Mouse (Mus musculus) liver, embryonic 15.5 days (tissue): Measurements from ENCODE around the gene Aim2. TPM values are rescaled to one million over a fixed set of nuclear protein-coding genes. Genes with fewer than 3 reads are reported as not detected.
"Not testable (repeated sequence)": the region's sequence is repeated elsewhere in the genome, so short reads cannot be mapped to it uniquely, and the experiment has no call there.

Source experiments
- ATAC-seq: fragments of 200-750 bp; cut with Nextera tagmentation; 2 replicates; pipeline ENCODE4 v1.8.0; 2017; ENCODE audit warnings: moderate number of reproducible peaks, mild to moderate bottlenecking, moderate library complexity; ENCODE audit not compliant: insufficient read depth
- H3K27ac ChIP-seq: fragments of 300-500 bp; sonication (generic); replicated peaks from 2 replicates; pipeline ENCODE4 v1.5.1; 2015; ENCODE audit warnings: mild to moderate bottlenecking, inconsistent platforms
- H3K27me3 ChIP-seq: fragments of 300-500 bp; sonication (generic); 2 replicates; pipeline ENCODE4 v1.6.1; 2015; ENCODE audit warnings: mild to moderate bottlenecking, inconsistent platforms
- H3K36me3 ChIP-seq: fragments of 300-500 bp; sonication (generic); replicated peaks from 2 replicates; pipeline ENCODE4 v1.6.1; 2015; ENCODE audit warnings: moderate library complexity, mild to moderate bottlenecking, inconsistent platforms
- H3K4me1 ChIP-seq: fragments of 300-500 bp; sonication (generic); replicated peaks from 2 replicates; pipeline ENCODE4 v1.6.1; 2015; ENCODE audit warnings: inconsistent platforms
- H3K4me2 ChIP-seq: fragments of 300-500 bp; sonication (generic); 2 replicates; pipeline ENCODE4 v1.6.1; 2015; ENCODE audit warnings: moderate library complexity, mild to moderate bottlenecking, inconsistent platforms
- H3K4me3 ChIP-seq: fragments of 300-500 bp; sonication (generic); replicated peaks from 2 replicates; pipeline ENCODE4 v1.5.1; 2015; ENCODE audit warnings: mild to moderate bottlenecking, inconsistent platforms
- H3K9ac ChIP-seq: fragments of 300-500 bp; sonication (generic); 2 replicates; pipeline ENCODE4 v1.6.1; 2015; ENCODE audit warnings: moderate library complexity, mild to moderate bottlenecking, inconsistent platforms
- H3K9me3 ChIP-seq: fragments of 300-500 bp; sonication (generic); replicated peaks from 2 replicates; pipeline ENCODE4 v1.6.1; 2016; ENCODE audit warnings: inconsistent platforms
- WGBS: fragments of 180-500 bp; shearing (Covaris S2); methylation state at CpG from one replicate; pipeline ENCODE4 v1.1.7; 2015; ENCODE audit warnings: mixed read lengths; ENCODE audit not compliant: insufficient replicate concordance; 5-methylcytosine and 5-hydroxymethylcytosine counted together
- polyA plus RNA-seq: library from polyadenylated mRNA; unstranded; fragments of >200 nt; fragmentation: Nextera tagmentation; extraction: Ambion mirVana; gene quantifications from 2 replicates; pipeline ENCODE4 v1.2.1, GENCODE M21; 2015

The Aim2 gene
- polyA plus RNA-seq, 1 experiment from 2014 or later, result 3.3 TPM

- not testable (repeated sequence) for ATAC-seq
Observed at GRCm38 (mm10) chr1:173480399-173481181, 129.9 kb downstream of the Aim2 start.

DNA sequence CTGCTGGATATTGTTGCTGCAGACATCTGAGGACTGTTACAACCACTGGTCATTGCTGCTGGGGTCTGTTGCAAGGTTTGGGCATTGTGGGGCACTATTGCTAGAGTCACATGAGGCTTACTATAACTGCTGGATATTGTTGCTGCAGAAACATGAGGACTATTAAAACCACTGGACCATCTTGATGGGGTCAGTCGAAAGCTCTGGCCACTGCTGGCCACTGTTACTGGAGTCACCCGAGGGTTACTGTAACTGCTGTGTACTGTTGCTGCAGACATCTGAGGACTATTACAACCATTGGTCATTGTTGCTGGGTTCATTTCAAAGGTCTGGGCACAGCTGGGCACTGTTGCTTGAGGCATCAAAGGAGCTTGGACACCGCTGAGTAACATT lies 130.5 kb downstream of the Aim2 start:
- ATAC-seq, result not testable (repeated sequence)
- WGBS, result 53% methylated on average over 3 of the region's 3 CpGs

More at GRCm38 (mm10) chr1:173480399-173481181, 129.9 kb downstream of the Aim2 start:
- H3K9ac ChIP-seq, H3K4me2 ChIP-seq, H3K27me3 ChIP-seq, H3K4me3 ChIP-seq, H3K36me3 ChIP-seq, H3K4me1 ChIP-seq, H3K9me3 ChIP-seq, H3K27ac ChIP-seq: not testable (repeated sequence)
- 61% methylated on average over 5 of the region's 5 CpGs for WGBS

DNA sequence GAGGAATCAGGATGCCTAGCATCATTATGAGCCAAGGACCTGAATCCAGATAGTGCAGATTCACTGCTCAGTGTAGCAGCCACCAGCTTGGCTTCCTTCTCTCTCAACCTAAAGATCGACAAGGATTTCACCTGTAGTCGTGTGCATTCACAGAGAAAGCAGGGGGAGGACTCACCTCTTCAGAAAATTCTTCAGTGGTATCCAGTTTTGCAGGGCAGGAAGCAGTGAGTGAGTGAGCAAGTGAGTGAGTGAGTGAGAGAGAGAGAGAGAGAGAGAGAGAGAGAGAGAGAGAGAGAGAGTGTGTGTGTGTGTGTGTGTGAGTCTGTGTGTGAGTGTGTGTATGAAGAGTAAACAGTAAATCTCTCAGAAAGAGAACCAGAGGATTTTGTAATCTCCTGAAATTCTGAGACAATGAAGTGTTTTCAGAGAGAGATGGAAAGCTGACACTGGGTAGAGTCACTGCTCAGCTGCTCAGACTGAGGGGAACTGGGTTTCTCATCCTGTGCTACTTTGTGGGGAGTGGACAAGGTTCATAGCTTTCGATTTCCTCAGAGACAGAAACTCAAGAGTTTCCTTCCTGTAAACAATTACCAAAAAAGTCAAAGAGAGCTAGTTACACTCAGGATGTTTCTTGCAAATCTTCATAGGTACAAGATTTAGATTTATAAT lies 140.3 kb downstream of the Aim2 start, which contains the start of gene Ifi206:
Gene Ifi206 (minus strand): TSS at position 230 of the 669 bp plus-strand sequence.
- not testable (repeated sequence) for H3K9ac ChIP-seq, H3K4me3 ChIP-seq, ATAC-seq, H3K36me3 ChIP-seq, H3K4me2 ChIP-seq, H3K9me3 ChIP-seq, H3K4me1 ChIP-seq, H3K27me3 ChIP-seq, H3K27ac ChIP-seq
- 36% methylated on average over 3 of the region's 3 CpGs for WGBS

More for the DNA sequence above, 130.5 kb downstream of the Aim2 start:
- H3K9me3 ChIP-seq, H3K4me3 ChIP-seq, H3K4me2 ChIP-seq, H3K27ac ChIP-seq, H3K9ac ChIP-seq, H3K36me3 ChIP-seq, H3K4me1 ChIP-seq, H3K27me3 ChIP-seq: not testable (repeated sequence)

DNA sequence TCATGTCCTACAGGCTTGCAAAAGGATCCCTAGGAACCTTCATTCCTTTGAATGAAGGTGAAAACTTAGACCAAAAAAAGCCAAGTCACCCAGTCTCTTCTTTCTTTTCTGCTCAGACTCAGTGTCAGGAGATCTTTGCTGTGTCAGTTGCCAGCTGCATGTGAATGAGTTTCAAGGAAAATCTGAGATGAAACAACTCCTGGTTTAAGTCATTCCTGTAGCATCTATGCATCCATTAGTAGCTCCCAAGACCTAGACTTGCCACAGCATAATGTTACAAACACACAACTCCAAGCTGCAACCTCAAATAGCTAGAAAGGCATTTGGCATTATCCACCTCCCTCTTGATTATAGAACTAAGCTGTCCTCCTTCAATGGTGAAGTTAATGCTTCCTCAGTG lies 140.8 kb downstream of the Aim2 start:
- H3K27ac ChIP-seq, H3K4me1 ChIP-seq, H3K4me2 ChIP-seq, H3K36me3 ChIP-seq, H3K27me3 ChIP-seq, H3K9ac ChIP-seq, H3K9me3 ChIP-seq, ATAC-seq, H3K4me3 ChIP-seq: not testable (repeated sequence)

- H3K27ac ChIP-seq, H3K4me2 ChIP-seq, H3K4me3 ChIP-seq, H3K27me3 ChIP-seq, H3K36me3 ChIP-seq, H3K9me3 ChIP-seq, H3K4me1 ChIP-seq, H3K9ac ChIP-seq, ATAC-seq: not testable (repeated sequence)
- WGBS, result 62% methylated on average over 2 of the region's 2 CpGs
Observed at GRCm38 (mm10) chr1:173510595-173510994, 159.9 kb downstream of the Aim2 start.

Other genes with a start within 250 kb of the Aim2 start
- gene Olfr1408, start 213.5 kb upstream of the Aim2 start, polyA plus RNA-seq, result not detected in 2 replicates
- gene Olfr1406, start 160.2 kb upstream of the Aim2 start, polyA plus RNA-seq, result not detected in 2 replicates
- gene Olfr218, start 153.1 kb upstream of the Aim2 start, polyA plus RNA-seq, result not detected in 2 replicates
- not detected in 2 replicates for gene Olfr1404, start 138.5 kb upstream of the Aim2 start, polyA plus RNA-seq
- 0.12 and 0.23 TPM in 2 replicates for gene Fcer1a, start 123.7 kb upstream of the Aim2 start, polyA plus RNA-seq
- not detected in 2 replicates for gene Olfr418, start 84.9 kb upstream of the Aim2 start, polyA plus RNA-seq
- not detected in 2 replicates for gene Mptx2, start 73.1 kb upstream of the Aim2 start, polyA plus RNA-seq
- gene Ackr1, start 17.1 kb upstream of the Aim2 start, polyA plus RNA-seq, result 74.7 and 83.3 TPM in 2 replicates
- 1.7 and 2.0 TPM in 2 replicates for gene Cadm3, start 16.8 kb downstream of the Aim2 start, polyA plus RNA-seq
- gene Ifi206, start 140.2 kb downstream of the Aim2 start, polyA plus RNA-seq, result 0.10 and 0.18 TPM in 2 replicates
- gene Ifi214, start 185.1 kb downstream of the Aim2 start, polyA plus RNA-seq, result 0.02 TPM in 1 of 2 replicates, not detected in the other
- gene Ifi213, start 248.4 kb downstream of the Aim2 start, polyA plus RNA-seq, result 0.17 and 0.38 TPM in 2 replicates